Mouse (Mus musculus): ENCODE measurements around the gene Slc4a1.

DNA sequence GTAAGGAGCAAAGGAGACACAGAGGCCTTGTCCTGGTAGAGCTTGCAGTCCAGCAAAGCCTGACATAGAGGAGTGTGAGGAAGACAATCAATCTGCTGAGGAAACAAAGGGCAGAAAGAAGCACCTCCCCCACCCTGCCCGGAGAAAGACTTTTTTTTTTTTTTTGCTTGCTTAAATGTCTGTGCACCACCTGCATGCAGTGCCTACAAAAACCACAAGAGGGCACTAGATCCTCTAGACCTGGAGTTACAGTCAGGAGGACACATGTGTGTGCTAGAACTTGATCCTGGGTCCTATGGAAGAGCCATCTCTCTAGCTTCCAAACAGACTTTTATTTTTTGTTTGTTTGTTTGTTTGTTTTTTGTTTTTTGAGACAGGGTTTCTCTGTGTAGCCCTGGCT lies 66.2 kb downstream of the Slc4a1 start:
- TF ChIP-seq CTCF (IDR thresholded peaks at IDR 0.05), result peak; percentile 74
- no peak for TF ChIP-seq POLR2A (IDR thresholded peaks at IDR 0.05; ENCODE audit: insufficient read depth, low read depth, low read length)

Data from heart, adult 2 months (tissue).